Mouse (Mus musculus): Measurements from ENCODE around the gene Gys1.

DNA sequence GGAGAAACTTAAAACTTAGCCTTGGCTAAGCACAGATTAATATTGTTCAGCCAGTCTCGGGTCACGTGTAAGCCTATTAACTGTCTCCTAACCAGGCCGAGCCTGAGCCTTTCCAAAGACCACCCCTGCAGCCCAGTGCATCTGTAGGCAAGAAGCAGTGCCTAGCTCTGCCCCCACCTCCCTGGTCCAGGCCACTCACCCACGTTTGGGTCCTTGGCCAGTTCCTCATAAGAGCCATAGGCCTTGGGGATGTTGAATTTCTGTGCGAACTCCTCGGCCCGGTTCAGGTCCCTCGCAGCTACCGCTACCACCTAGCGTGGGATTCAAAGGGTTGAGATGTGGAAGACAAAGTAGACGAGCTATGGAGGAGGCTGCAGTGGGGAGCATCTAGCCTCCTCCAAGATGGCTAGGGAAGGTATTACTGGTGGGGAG lies 53.2 kb downstream of the Gys1 start:
- TF ChIP-seq TAL1 (IDR thresholded peaks at IDR 0.05; ENCODE audit: low read length) (no peak), GATA1 (IDR thresholded peaks at IDR 0.05; ENCODE audit: low read length) (no peak)

Data from erythroblast, embryonic 14.5 days (primary cell).